Mouse (Mus musculus) bone marrow, adult 2 months (tissue): ENCODE results near the gene Hoxc13. TPM values are rescaled to one million over a fixed set of nuclear protein-coding genes. Genes with fewer than 3 reads are reported as not detected.

Source experiments
- H3K27ac ChIP-seq: fragments of 200-500 bp; 2 replicates; pipeline ENCODE4 v1.5.1; 2012; ENCODE audit warnings: low read depth, mild to moderate bottlenecking, control low read depth, inconsistent platforms, low read length; ENCODE audit not compliant: control insufficient read depth, poor library complexity, insufficient read depth
- H3K4me1 ChIP-seq: fragments of 200-500 bp; 2 replicates; pipeline ENCODE4 v1.6.1; 2011; ENCODE audit warnings: low read length; ENCODE audit not compliant: control insufficient read depth, insufficient read depth
- H3K4me3 ChIP-seq: fragments of 200-500 bp; replicated peaks from 2 replicates; pipeline ENCODE3; 2011; ENCODE audit warnings: mild to moderate bottlenecking, low read depth, low read length, control low read depth; ENCODE audit not compliant: control insufficient read depth
- CTCF ChIP-seq: fragments of 200-500 bp; IDR thresholded peaks from 2 replicates; pipeline ENCODE4 v1.5.1; 2011; ENCODE audit warnings: low read length, control low read depth; ENCODE audit not compliant: control insufficient read depth, insufficient read depth
- POLR2A ChIP-seq: fragments of 200-500 bp; IDR thresholded peaks from 2 replicates; pipeline ENCODE4 v1.6.1; 2011; ENCODE audit warnings: low read depth, mild to moderate bottlenecking, control low read depth, low read length, borderline replicate concordance; ENCODE audit not compliant: control insufficient read depth
- WGBS: fragments of 180-500 bp; shearing (Covaris S2); methylation state at CpG from one replicate; pipeline ENCODE4 v1.1.7; 2018; 5-methylcytosine and 5-hydroxymethylcytosine counted together
- polyA plus RNA-seq: library from polyadenylated mRNA; stranded (reverse); fragments of >200 nt; gene quantifications from 2 replicates; pipeline ENCODE4 v1.2.4, GENCODE M21; 2011; ENCODE audit warnings: low replicate concordance; ENCODE audit not compliant: missing spikeins, insufficient read depth, insufficient read length

Hoxc13 gene
- polyA plus RNA-seq, 1 experiment: not detected

GRCm38 (mm10) chr15:102972254-102972653 is 51.4 kb downstream of the Hoxc13 start:
- Histone ChIP-seq H3K27ac (no peak overlapping the region), H3K4me1 (no peaks in the 10 kb centered on the region), H3K4me3 (no peak overlapping the region)
- TF ChIP-seq POLR2A (no peak), CTCF (no peak)
- 4% methylated on average over 21 of the region's 21 CpGs for WGBS

DNA sequence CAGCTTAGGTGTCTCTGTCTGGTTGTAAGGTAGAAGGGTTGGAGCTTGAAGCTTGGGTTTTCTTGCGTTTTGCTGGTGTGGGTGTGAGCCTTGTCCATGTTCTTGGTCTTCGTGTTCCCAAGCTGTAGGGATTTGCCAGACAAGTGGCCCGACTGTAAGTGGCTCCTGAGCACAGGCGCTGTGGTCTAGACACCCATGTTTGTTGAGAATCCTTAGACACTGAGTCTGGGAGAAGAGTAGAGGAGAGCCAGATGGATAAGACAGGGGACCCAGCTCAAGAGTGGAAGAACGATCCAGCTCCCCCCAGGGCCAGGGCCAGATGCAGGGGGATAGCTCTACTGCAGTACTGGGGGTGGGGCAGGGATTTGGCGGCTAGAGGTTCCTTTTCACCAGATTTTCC is 51.9 kb downstream of the Hoxc13 start:
- Histone ChIP-seq H3K4me1 (no peaks in the 10 kb centered on the region), H3K4me3 (no peak overlapping the region), H3K27ac (no peak overlapping the region)
- no peak for TF ChIP-seq CTCF
- TF ChIP-seq POLR2A: no peak
- 8% methylated on average over 6 of the region's 6 CpGs for WGBS

DNA sequence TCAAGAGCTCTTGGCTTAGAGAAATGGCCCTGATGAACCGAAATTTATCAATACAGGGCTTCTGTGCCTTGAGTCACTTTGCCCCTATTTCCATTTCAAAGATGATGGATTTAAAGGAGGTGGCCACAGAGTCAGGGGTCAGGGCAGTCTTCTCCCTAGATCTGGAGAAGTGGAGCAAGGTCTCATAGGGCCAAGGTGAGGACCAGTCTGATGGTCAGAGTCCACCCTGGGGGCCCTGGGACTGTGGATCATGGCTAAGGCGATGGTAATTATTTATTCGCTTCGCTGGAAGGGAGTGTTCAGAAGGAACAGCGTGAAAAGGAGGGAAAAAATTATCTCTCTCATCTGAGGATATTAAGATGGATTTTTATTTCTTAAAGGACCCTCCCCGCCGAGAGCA is 54.1 kb downstream of the Hoxc13 start:
- WGBS: 17% methylated on average over 7 of the region's 7 CpGs
- H3K4me1 ChIP-seq: no peaks in the 10 kb centered on the region
- H3K27ac ChIP-seq: no peak overlapping the region
- no peak for TF ChIP-seq CTCF
- no peak for TF ChIP-seq POLR2A
- no peak overlapping the region for H3K4me3 ChIP-seq

GRCm38 (mm10) chr15:102975688-102976111 is 54.8 kb downstream of the Hoxc13 start:
- no peak for TF ChIP-seq POLR2A
- no peak for TF ChIP-seq CTCF
- no peak overlapping the region for H3K27ac ChIP-seq
- 4% methylated on average over 21 of the region's 21 CpGs for WGBS
- no peaks in the 10 kb centered on the region for H3K4me1 ChIP-seq
- H3K4me3 ChIP-seq: no peak overlapping the region

GRCm38 (mm10) chr15:102976171-102976570 is 55.3 kb downstream of the Hoxc13 start, which contains the start of gene Hoxc9:
TSS of gene Hoxc9 (plus strand) at chr15:102976439.
- Histone ChIP-seq H3K4me3 (no peak within 1 kb of the TSS), H3K4me1 (no peaks in the 10 kb centered on the region)
- 3% methylated on average over 12 of the region's 20 CpGs for WGBS

GRCm38 (mm10) chr15:102976631-102977422 is 55.9 kb downstream of the Hoxc13 start:
- Histone ChIP-seq H3K4me1 (no peaks in the 10 kb centered on the region), H3K4me3 (no peak overlapping the region), H3K27ac (no peak overlapping the region)
- no peak for TF ChIP-seq CTCF
- TF ChIP-seq POLR2A: no peak
- under 1% methylated on average over 37 of the region's 37 CpGs for WGBS

More at GRCm38 (mm10) chr15:102976171-102976570, 55.3 kb downstream of the Hoxc13 start, which contains the start of gene Hoxc9:
- no peak within 1 kb of the TSS for H3K27ac ChIP-seq
- TF ChIP-seq CTCF: no peak
- TF ChIP-seq POLR2A: no peak

DNA sequence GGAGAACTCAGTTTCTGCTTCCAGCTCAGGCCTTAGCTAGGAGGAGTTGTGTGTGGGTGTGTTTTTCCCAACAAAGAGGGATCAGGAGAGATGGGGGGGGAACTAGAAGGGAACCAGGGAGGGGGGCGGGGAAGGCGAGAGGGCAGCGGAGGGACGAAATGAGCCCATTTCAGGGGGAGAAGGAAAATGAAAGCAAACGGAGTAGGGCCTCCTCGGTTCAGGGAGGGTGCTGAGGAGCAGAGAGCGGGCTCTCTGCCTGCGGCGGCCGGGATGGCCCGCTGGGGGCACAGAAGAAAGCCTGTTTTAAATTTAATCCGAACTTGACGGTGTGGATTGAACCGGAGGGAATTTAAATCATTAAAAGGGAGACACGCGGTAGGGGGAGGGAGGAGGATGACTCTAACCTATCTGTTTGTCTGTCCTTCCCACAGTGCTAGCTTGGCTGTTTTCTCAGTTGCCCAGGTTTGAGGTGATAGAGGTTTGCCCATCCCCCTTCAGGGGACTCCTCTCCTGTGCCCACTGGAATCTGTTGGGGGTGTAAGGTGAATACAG is 56.6 kb downstream of the Hoxc13 start:
- TF ChIP-seq CTCF (no peak), POLR2A (no peak)
- 12% methylated on average over 16 of the region's 16 CpGs for WGBS
- no peaks in the 10 kb centered on the region for H3K4me1 ChIP-seq
- no peak overlapping the region for H3K27ac ChIP-seq
- no peak overlapping the region for H3K4me3 ChIP-seq

Other genes starting within 250 kb of the Hoxc13 start
- 189 and 212 TPM in 2 replicates for gene Atp5g2, start 248.8 kb upstream of the Hoxc13 start, polyA plus RNA-seq
- 24.4 and 28.0 TPM in 2 replicates for gene Calcoco1, start 198.9 kb upstream of the Hoxc13 start, polyA plus RNA-seq
- not detected in 2 replicates for gene Hoxc12, start 15.7 kb downstream of the Hoxc13 start, polyA plus RNA-seq
- not detected in 2 replicates for gene Hoxc11, start 33.3 kb downstream of the Hoxc13 start, polyA plus RNA-seq
- 1.3 and 1.5 TPM in 2 replicates for gene Hoxc10, start 45.7 kb downstream of the Hoxc13 start, polyA plus RNA-seq
- gene Hoxc5, start 46.3 kb downstream of the Hoxc13 start, polyA plus RNA-seq: 0.80 TPM in 1 of 2 replicates, not detected in the other
- 0.68 TPM in 1 of 2 replicates, not detected in the other for gene Hoxc9, start 55.3 kb downstream of the Hoxc13 start, polyA plus RNA-seq
- 1.2 and 2.6 TPM in 2 replicates for gene Hoxc8, start 69.5 kb downstream of the Hoxc13 start, polyA plus RNA-seq
- gene Hoxc6, start 77.2 kb downstream of the Hoxc13 start, polyA plus RNA-seq: 2.4 and 2.6 TPM in 2 replicates
- gene Hoxc4, start 97.8 kb downstream of the Hoxc13 start, polyA plus RNA-seq: 1.1 and 1.5 TPM in 2 replicates
- gene Smug1, start 246.0 kb downstream of the Hoxc13 start, polyA plus RNA-seq: 3.0 and 3.9 TPM in 2 replicates